Mouse (Mus musculus) MEL (cell line): Measurements from ENCODE around the gene Dlgap1. TPM values are rescaled to one million over a fixed set of nuclear protein-coding genes. Genes with fewer than 3 reads are reported as not detected.

Source experiments
- DNase-seq: peaks from one replicate; pipeline ENCODE4 v3.0.0; 2011; ENCODE audit warnings: low read depth, low spot score
- H3K27ac ChIP-seq: 2 replicates; pipeline ENCODE4 v1.5.1; 2012; ENCODE audit warnings: low read depth, mild to moderate bottlenecking, control low read depth, low read length, moderate library complexity; ENCODE audit not compliant: control insufficient read depth
- H3K27me3 ChIP-seq, 2 experiments: fragments of 150-350 bp in 1 of 2; sonication (generic) in 1 of 2; 2 replicates each; pipeline ENCODE4 v1.6.1; 2012; ENCODE audit warnings: low read length in 2 of 2, mild to moderate bottlenecking in 2 of 2, improper control_type of control experiment in 1 of 2, moderate library complexity in 1 of 2; ENCODE audit not compliant: insufficient read depth in 2 of 2, control insufficient read depth in 1 of 2
- H3K36me3 ChIP-seq, 2 experiments: 2 replicates each; pipeline ENCODE4 v1.6.1; 2012 to 2014; ENCODE audit warnings: low read length in 2 of 2, improper control_type of control experiment in 1 of 2, inconsistent platforms in 1 of 2, mild to moderate bottlenecking in 1 of 2; ENCODE audit not compliant: insufficient read depth in 2 of 2, control insufficient read depth in 1 of 2
- H3K4me1 ChIP-seq, 2 experiments: fragments of 150-350 bp in 1 of 2; sonication (generic) in 1 of 2; 2 replicates each; pipeline ENCODE4 v1.6.1; 2012; ENCODE audit warnings: low read length in 2 of 2, improper control_type of control experiment in 1 of 2, mild to moderate bottlenecking in 1 of 2; ENCODE audit not compliant: insufficient read depth in 2 of 2, control insufficient read depth in 1 of 2
- H3K4me3 ChIP-seq, 2 experiments: fragments of 150-350 bp in 1 of 2; sonication (generic) in 1 of 2; 2 replicates each; pipeline ENCODE4 v1.5.1; 2012; ENCODE audit warnings: low read depth in 2 of 2, low read length in 2 of 2, mild to moderate bottlenecking in 2 of 2, moderate library complexity in 2 of 2, control low read depth in 1 of 2, improper control_type of control experiment in 1 of 2; ENCODE audit not compliant: control insufficient read depth in 1 of 2, insufficient read depth in 1 of 2
- H3K79me2 ChIP-seq: 2 replicates; pipeline ENCODE4 v1.6.1; 2012; ENCODE audit warnings: mild to moderate bottlenecking, low read length, moderate library complexity; ENCODE audit not compliant: control insufficient read depth, poor library complexity, insufficient read depth
- H3K9ac ChIP-seq: 2 replicates; pipeline ENCODE4 v1.6.1; 2012; ENCODE audit warnings: low read depth, mild to moderate bottlenecking, control low read depth, low read length, moderate library complexity; ENCODE audit not compliant: control insufficient read depth, poor library complexity, severe bottlenecking
- H3K9me3 ChIP-seq: fragments of 150-350 bp; sonication (generic); replicated peaks from 2 replicates; pipeline ENCODE4 v1.6.1; 2012; ENCODE audit warnings: mild to moderate bottlenecking, low read length, improper control_type of control experiment, moderate library complexity; ENCODE audit not compliant: insufficient read depth
- CHD1 ChIP-seq: IDR thresholded peaks from 2 replicates; pipeline ENCODE4 v1.6.1; 2012; ENCODE audit warnings: low read depth, mild to moderate bottlenecking, inconsistent platforms, low read length, improper control_type of control experiment
- CTCF ChIP-seq, 3 experiments: IDR thresholded peaks in 2 of 3; conservative IDR thresholded peaks in 1 of 3; 2 replicates each; pipeline ENCODE4 v1.5.1; 2011 to 2012; ENCODE audit warnings: low read length in 3 of 3, low read depth in 2 of 3, mild to moderate bottlenecking in 2 of 3, improper control_type of control experiment in 1 of 3, inconsistent platforms in 1 of 3, mixed read lengths in 1 of 3, moderate library complexity in 1 of 3; ENCODE audit not compliant: control insufficient read depth in 1 of 3, insufficient read depth in 1 of 3, poor library complexity in 1 of 3, severe bottlenecking in 1 of 3
- EP300 ChIP-seq, 2 experiments: IDR thresholded peaks; 2 replicates each; pipeline ENCODE4 v1.6.1; 2011; ENCODE audit warnings: improper control_type of control experiment in 2 of 2, low read length in 2 of 2, low read depth in 1 of 2, mild to moderate bottlenecking in 1 of 2
- JUND ChIP-seq: IDR thresholded peaks from 2 replicates; pipeline ENCODE4 v1.6.1; 2011; ENCODE audit warnings: low read depth, mild to moderate bottlenecking, improper control_type of control experiment, low read length
- MAFK ChIP-seq: IDR thresholded peaks from 2 replicates; pipeline ENCODE4 v1.6.1; 2011; ENCODE audit warnings: low read depth, mild to moderate bottlenecking, low read length, improper control_type of control experiment, borderline replicate concordance
- NELFE ChIP-seq: IDR thresholded peaks from 2 replicates; pipeline ENCODE4 v1.6.1; 2011; ENCODE audit warnings: low read depth, low read length, improper control_type of control experiment
- POLR2AphosphoS5 ChIP-seq: IDR thresholded peaks from 2 replicates; pipeline ENCODE4 v1.6.1; 2012; ENCODE audit warnings: low read depth, borderline replicate concordance, mild to moderate bottlenecking, inconsistent platforms, low read length, moderate library complexity, mixed read lengths
- RCOR1 ChIP-seq: IDR thresholded peaks from 2 replicates; pipeline ENCODE4 v1.6.1; 2012; ENCODE audit warnings: low read depth, mild to moderate bottlenecking, inconsistent platforms, low read length, improper control_type of control experiment
- SIN3A ChIP-seq: IDR thresholded peaks from 2 replicates; pipeline ENCODE4 v1.6.1; 2012; ENCODE audit warnings: low read length, improper control_type of control experiment, inconsistent platforms
- TAL1 ChIP-seq: IDR thresholded peaks from 2 replicates; pipeline ENCODE4 v1.6.1; 2012; ENCODE audit warnings: mild to moderate bottlenecking, inconsistent platforms, low read length, moderate library complexity, mixed read lengths
- TBP ChIP-seq: IDR thresholded peaks from 2 replicates; pipeline ENCODE4 v1.8.0; 2011; ENCODE audit warnings: low read depth, low read length, improper control_type of control experiment
- TCF12 ChIP-seq: IDR thresholded peaks from 2 replicates; pipeline ENCODE4 v1.6.1; 2014; ENCODE audit warnings: low read depth, mild to moderate bottlenecking, inconsistent platforms, low read length, improper control_type of control experiment, moderate library complexity
- UBTF ChIP-seq: IDR thresholded peaks from 2 replicates; pipeline ENCODE4 v1.6.1; 2012; ENCODE audit warnings: low read depth, mild to moderate bottlenecking, inconsistent platforms, low read length, improper control_type of control experiment, moderate library complexity, borderline replicate concordance; ENCODE audit not compliant: insufficient read depth
- USF1 ChIP-seq: IDR thresholded peaks from 2 replicates; pipeline ENCODE4 v1.6.1; 2014; ENCODE audit warnings: low read depth, mild to moderate bottlenecking, inconsistent platforms, low read length, improper control_type of control experiment, moderate library complexity
- ZC3H11A ChIP-seq: IDR thresholded peaks from 2 replicates; pipeline ENCODE4 v1.6.1; 2012; ENCODE audit warnings: low read depth, mild to moderate bottlenecking, inconsistent platforms, low read length, improper control_type of control experiment
- ZKSCAN1 ChIP-seq: IDR thresholded peaks from 2 replicates; pipeline ENCODE4 v1.6.1; 2012; ENCODE audit warnings: low read depth, mild to moderate bottlenecking, inconsistent platforms, low read length, improper control_type of control experiment, moderate library complexity
- ZMIZ1 ChIP-seq: IDR thresholded peaks from 2 replicates; pipeline ENCODE4 v1.6.1; 2012; ENCODE audit warnings: low read depth, mild to moderate bottlenecking, inconsistent platforms, low read length, improper control_type of control experiment, moderate library complexity
- ZNF384 ChIP-seq: IDR thresholded peaks from 2 replicates; pipeline ENCODE4 v1.6.1; 2012; ENCODE audit warnings: low read depth, mild to moderate bottlenecking, inconsistent platforms, low read length, improper control_type of control experiment
- polyA plus RNA-seq, 2 experiments: library from polyadenylated mRNA; stranded (reverse) in 1 of 2; unstranded in 1 of 2; fragments of >175 nt in 1 of 2; fragments of >200 nt in 1 of 2; gene quantifications; 2 replicates each; pipeline versions ENCODE4 v1.2.1 to v1.2.4; 2012; ENCODE audit warnings: low replicate concordance in 2 of 2, low read depth in 1 of 2; ENCODE audit not compliant: insufficient read length in 2 of 2, insufficient read depth in 1 of 2, missing spikeins in 1 of 2
- total RNA-seq: library from RNA; depleted of rRNA; stranded (reverse); fragments of 300-350 nt; gene quantifications from 2 replicates; pipeline ENCODE4 v1.2.3, GENCODE M21; 2012

The Dlgap1 gene
- total and polyA plus RNA-seq, 3 experiments, result 0.06 TPM; not detected in 2

- TF ChIP-seq TAL1 (no peak), CTCF (IDR thresholded peaks at IDR 0.05 in 2 of 3, conservative IDR thresholded peaks at IDR 0.05 in 1 of 3; ENCODE audit: control insufficient read depth in 1 of 3, insufficient read depth in 1 of 3, low read depth in 2 of 3, low read length in 3 of 3, poor library complexity in 1 of 3, severe bottlenecking in 1 of 3) (no peak), JUND (no peak), USF1 (no peak), ZC3H11A (no peak)
- no peaks in the 10 kb centered on the region for H3K79me2 ChIP-seq
- no peak overlapping the region for H3K4me3 ChIP-seq
- H3K9me3 ChIP-seq, result no peaks in the 10 kb centered on the region
- H3K27ac ChIP-seq, result no peak overlapping the region
- H3K27me3 ChIP-seq, result peaks cover 0 to 6% of the 10 kb centered on the region in 2 experiments; a peak in 1 of 4 replicates
- H3K36me3 ChIP-seq, result no peaks in the 10 kb centered on the region
- 0 out of 4 replicates have a peak, but pooled peaks cover 0 to 4% of the 10 kb centered on the region in 2 experiments for H3K4me1 ChIP-seq
- H3K9ac ChIP-seq, result no peak overlapping the region
- DNase-seq, result no peak
These were observed 740.7 kb downstream of the Dlgap1 start for GRCm38 (mm10) chr17:70709545-70709944.

- Histone ChIP-seq H3K9me3 (no peaks in the 10 kb centered on the region), H3K36me3 (no peaks in the 10 kb centered on the region), H3K79me2 (no peaks in the 10 kb centered on the region), H3K27ac (no peak overlapping the region), H3K4me3 (no peak overlapping the region), H3K27me3 (peaks cover 0 to 8% of the 10 kb centered on the region in 2 experiments; a peak in 3 of 4 replicates), H3K9ac (no peak overlapping the region), H3K4me1 (0 out of 4 replicates have a peak, but pooled peaks cover 0 to 4% of the 10 kb centered on the region in 2 experiments)
- TF ChIP-seq ZKSCAN1 (no peak), CTCF (IDR thresholded peaks at IDR 0.05 in 2 of 3, conservative IDR thresholded peaks at IDR 0.05 in 1 of 3; ENCODE audit: control insufficient read depth in 1 of 3, insufficient read depth in 1 of 3, low read depth in 2 of 3, low read length in 3 of 3, poor library complexity in 1 of 3, severe bottlenecking in 1 of 3) (no peak), TCF12 (no peak), TAL1 (no peak), ZNF384 (no peak), RCOR1 (no peak), CHD1 (no peak), NELFE (no peak), POLR2AphosphoS5 (no peak), TBP (no peak), EP300 (IDR thresholded peaks at IDR 0.05; ENCODE audit: low read depth in 1 of 2, low read length in 2 of 2) (no peak), ZMIZ1 (no peak), UBTF (no peak), MAFK (no peak), SIN3A (no peak)
- DNase-seq, result no peak
These were observed 744.6 kb downstream of the Dlgap1 start for GRCm38 (mm10) chr17:70713470-70713869.
